Mouse (Mus musculus) heart, adult 2 months (tissue): ENCODE data around the gene Cenpl.

ENCODE experiments used
- CTCF ChIP-seq: fragments of 200-600 bp; IDR thresholded peaks from 2 replicates; pipeline ENCODE4 v1.8.1; 2022; ENCODE audit warnings: antibody characterized with exemption, mild to moderate bottlenecking, moderate library complexity
- EP300 ChIP-seq: fragments of 200-500 bp; IDR thresholded peaks from 2 replicates; pipeline ENCODE4 v1.6.1; 2011; ENCODE audit warnings: low read depth, low read length, control low read depth; ENCODE audit not compliant: insufficient read depth

DNA sequence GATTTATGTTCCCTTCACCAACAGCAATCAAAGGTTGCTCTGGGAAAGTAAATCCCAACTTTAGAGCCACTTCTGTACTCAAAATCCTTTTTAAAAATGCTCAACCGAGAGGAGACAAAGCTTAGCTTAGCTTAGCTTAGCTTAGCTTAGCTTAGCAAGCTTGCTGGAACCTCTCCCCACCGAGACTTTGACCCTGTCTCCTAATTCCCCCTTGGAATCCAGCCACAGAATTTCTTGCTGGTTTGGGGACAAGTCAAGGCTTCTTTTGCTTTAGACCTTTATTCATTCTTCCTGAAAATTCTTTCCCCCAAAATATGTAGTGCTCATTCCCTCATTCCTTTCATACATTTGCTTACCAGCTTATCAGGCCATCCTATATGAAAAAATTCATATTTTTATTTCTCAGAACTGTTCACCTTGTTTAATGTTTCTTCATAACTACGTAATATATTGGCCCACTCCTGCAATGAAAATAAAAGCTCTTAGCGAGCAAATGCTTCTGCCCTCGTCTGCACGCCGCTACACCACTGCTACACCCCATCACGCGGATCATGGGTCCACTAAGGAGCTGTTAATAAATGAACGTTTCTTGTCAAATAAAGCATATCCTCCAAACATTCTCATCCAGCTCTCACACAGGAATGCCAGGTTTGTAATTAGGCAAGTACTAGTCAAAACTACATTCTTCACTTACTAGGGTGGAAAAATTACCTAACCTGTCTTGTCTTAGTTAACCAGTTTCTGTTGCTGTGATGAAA, 52.3 kb downstream of the Cenpl start:
- TF ChIP-seq CTCF (no peak), EP300 (no peak)
